Mouse (Mus musculus) cerebellum, adult 11-12 months (tissue): Measurements from ENCODE around the gene Mettl26.

ENCODE experiments used
- DNase-seq: peaks from one replicate; pipeline ENCODE4 v3.0.0; 2022

The Mettl26 gene

DNA sequence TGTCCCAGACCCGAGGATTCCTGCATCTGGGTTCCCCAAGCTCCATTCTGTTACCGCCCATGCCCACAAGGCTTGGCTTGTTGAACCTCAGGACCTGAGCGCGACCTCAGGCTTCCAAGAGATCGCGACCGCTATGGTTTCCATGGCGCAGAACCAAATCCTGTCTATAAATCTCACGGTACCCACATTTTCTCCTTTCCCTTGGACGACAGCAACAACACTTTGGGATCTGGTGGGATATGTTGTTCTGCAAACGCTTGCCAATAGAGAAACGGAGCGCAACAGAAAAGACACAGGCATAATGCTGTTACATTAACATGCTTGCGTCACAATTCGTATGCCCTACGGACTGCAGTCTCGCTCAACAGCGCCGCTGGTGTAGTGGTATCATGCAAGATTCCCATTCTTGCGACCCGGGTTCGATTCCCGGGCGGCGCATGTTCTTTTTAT, at the start of gene Mettl26:
TSS of gene Mettl26 (plus strand) at position 354 of the 450 bp plus-strand sequence.
- DNase-seq = peak; percentile 87

GRCm38 (mm10) chr17:25825311-25825710, 49.6 kb upstream of the Mettl26 start:
- DNase-seq = peak; percentile 51

GRCm38 (mm10) chr17:25825984-25826570, 48.8 kb upstream of the Mettl26 start:
- DNase-seq = peak; percentile 58

GRCm38 (mm10) chr17:25827011-25827410, 47.9 kb upstream of the Mettl26 start:
- DNase-seq = peak; percentile 52

GRCm38 (mm10) chr17:25827546-25828222, 47.2 kb upstream of the Mettl26 start:
- peak; percentile 64 for DNase-seq

DNA sequence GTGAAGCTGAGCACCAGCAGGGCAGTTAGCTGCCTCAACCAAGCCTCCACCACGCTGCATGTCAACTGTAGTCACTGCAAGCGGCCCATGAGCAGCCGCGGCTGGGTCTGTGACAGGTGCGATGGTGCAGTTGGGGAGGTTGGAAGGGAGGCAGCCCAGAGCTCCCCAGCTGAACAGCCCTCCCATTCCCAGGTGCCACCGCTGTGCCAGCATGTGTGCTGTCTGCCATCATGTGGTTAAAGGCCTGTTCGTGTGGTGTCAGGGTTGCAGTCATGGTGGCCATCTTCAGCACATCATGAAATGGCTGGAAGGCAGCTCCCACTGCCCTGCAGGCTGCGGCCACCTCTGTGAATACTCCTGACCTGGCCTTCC, 46.7 kb upstream of the Mettl26 start:
- DNase-seq = peak; percentile 70

- peak; percentile 80 for DNase-seq
Measured at GRCm38 (mm10) chr17:25828712-25829557, 45.9 kb upstream of the Mettl26 start, which contains the start of gene Jmjd8. TSS of gene Jmjd8 (plus strand) at chr17:25828867.

DNA sequence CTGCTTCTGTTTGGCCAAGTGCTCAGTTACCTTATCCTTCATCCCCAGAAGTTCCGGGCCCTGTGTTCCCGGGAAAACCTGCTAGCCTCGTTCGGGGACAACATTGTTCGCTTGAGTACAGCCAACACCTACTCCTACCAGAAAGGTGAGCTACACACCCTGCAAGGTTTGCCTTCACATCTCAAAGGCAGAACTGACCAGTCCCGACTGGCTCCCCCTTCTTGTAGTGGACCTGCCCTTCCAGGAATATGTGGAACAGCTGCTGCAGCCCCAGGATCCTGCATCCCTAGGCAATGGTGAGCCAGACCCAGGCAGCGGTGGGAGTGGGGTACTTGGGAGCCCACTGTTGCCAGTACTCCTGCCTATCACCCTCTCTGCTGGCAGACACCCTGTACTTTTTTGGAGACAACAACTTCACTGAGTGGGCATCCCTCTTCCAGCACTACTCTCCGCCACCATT, 45.3 kb upstream of the Mettl26 start:
- peak; percentile 59 for DNase-seq

GRCm38 (mm10) chr17:25830200-25830753, 44.6 kb upstream of the Mettl26 start:
- DNase-seq = peak; percentile 58

GRCm38 (mm10) chr17:25830806-25831431, 44.0 kb upstream of the Mettl26 start:
- DNase-seq = peak; percentile 59

DNA sequence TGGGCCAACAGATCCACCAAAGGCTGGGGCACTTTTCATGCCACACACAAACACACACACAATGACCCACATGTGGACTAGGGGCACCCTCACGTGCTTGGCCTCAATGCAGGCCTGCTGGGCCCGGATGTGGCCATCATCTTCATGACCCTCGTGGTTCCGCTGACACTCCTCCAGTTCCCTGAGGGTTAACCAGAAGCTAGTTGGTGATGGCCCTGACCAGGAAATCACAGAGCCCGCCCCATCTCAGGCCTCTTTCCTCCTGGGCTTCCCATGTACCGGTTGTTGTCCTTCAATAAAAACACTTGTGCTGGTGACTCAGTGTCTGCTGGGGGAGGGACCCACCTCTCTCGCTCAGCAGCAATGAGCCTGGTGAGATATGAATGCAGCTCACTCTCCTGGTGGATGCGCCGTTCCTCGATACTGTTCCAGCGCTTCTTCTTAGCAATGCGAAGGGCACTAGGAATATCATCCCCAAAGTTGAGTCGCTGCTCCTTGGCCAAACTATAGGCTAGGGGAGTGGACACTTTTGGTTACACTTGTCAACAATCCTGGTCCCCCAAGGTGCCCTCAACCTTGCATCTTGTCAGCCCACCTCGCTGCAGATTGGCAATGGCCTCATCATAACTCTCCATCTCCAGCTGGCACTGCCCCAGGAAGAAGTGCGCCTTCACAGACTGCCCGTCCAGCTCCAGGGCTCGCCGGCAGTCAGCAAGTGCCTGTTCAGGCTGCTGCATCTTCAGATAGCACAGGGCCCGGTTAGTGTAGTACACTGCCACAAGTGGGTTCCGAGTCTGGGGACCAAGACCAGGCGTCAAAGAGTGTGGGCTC, 43.2 kb upstream of the Mettl26 start:
- DNase-seq = peak; percentile 80

DNA sequence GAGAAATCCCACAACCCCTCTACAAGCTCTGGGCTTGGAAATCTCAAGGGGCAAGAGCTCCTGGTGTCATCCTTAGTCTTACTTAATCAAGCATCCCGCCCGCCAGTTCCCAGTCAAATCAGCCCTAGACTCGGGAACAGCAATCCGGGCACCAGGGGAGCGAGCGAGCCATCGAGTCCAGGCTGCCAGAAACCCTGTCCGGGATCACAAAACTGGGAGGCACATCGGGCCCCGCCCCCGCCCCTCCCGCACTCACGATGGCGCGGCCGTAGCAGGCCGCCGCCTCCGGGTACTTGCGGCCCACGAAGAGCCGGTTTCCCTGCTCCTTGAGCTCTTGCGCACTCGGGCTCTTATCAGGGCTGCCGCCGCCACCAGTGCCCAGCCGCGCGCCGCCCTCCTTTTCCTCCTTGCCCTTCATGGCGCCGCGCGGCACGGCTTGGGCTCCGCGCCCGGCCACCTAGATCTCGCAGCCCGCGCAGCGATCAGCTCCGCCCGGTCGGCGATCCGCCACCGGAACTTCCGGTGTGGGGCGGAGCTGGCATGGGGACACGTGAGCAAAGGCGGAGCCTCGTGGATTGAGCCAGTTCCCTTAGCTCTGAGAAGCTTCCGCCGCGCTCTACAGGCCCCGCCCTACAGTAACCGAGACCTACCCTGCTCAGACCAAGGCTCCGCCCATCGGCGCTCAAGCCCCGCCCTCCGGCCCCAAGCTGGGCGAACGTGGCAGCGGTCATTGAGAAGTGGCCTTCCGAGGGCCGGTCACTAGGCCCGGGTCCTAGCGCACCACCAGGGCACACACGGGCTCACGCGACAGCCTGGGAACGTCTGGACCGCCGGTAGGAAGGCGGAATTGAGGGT, 42.2 kb upstream of the Mettl26 start:
- DNase-seq = peak; percentile 99

DNA sequence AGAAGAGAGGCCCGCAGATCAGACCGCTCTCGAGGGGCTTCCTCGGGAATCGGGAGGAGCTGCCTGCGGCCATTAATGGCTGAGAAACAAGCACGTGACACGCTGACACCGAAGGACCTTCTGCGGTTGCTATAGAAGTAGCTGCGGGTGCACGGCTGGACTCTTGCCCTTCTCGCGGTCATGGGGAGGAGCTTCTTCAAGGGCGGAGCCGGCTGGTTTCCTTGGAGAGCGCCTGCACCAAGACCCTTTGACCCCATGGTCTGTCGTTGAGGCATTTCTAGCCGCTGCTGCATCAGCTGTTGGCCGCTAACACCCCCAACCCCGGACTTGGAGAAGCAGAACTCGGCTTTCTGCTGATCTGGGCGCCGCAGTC, 41.6 kb upstream of the Mettl26 start, which contains the start of gene Stub1:
TSS of gene Stub1 (minus strand) at position 114 of the 373 bp plus-strand sequence.
- no peak for DNase-seq

- peak; percentile 75 for DNase-seq
Measured at GRCm38 (mm10) chr17:25833961-25834594, 40.8 kb upstream of the Mettl26 start.

DNA sequence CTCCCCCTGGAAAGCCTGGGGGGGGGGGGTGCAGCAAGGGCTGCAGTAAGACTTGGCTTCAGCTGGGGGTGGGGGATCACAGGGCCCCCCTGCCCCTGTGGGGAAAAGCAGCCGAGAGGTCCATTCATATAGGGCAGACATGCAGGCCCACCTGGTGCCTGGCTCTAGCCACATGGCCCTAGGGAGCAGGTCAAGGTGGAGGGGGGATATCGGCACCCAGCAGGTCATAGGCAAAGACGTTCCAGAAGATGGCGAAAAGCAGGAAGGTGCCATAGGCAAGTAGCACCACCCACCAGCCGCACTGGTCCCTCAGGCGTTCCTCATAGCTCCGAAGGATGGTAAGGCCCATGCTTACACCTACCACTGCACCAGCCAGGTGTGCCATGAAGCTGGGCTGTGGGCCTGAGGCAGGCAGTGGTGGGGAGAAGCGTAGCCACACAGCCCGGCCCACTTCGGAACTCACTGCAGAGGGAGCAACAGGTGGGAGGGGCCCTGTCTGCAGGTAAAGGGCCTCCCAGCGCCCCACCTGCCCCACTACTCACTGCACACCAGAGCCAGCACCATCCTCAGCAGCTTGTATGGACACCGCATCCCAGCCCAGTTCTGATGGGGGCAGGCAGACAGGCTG, 40.2 kb upstream of the Mettl26 start:
- DNase-seq = peak; percentile 76

GRCm38 (mm10) chr17:25835301-25835700, 39.6 kb upstream of the Mettl26 start:
- DNase-seq = no peak

DNA sequence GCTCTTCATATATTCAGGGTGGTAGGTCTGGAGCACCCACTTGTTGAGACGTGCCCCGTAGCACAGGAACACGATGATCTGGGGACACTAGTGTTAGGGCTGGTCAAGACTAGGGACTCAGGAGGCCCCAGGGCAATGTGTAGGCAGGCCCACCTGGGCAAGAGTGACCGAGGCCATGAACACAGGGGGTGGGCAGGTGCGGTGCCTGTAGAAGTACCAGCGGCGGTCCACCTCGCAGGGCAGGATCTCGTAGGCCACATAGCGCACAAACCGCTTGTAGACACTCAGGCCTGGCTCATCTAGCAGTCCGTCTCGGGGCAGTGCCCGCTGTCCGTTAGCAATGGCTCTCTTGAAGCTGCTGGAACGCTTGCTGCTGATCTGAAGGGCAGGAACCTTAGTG, 39.1 kb upstream of the Mettl26 start:
- DNase-seq = peak; percentile 63

DNA sequence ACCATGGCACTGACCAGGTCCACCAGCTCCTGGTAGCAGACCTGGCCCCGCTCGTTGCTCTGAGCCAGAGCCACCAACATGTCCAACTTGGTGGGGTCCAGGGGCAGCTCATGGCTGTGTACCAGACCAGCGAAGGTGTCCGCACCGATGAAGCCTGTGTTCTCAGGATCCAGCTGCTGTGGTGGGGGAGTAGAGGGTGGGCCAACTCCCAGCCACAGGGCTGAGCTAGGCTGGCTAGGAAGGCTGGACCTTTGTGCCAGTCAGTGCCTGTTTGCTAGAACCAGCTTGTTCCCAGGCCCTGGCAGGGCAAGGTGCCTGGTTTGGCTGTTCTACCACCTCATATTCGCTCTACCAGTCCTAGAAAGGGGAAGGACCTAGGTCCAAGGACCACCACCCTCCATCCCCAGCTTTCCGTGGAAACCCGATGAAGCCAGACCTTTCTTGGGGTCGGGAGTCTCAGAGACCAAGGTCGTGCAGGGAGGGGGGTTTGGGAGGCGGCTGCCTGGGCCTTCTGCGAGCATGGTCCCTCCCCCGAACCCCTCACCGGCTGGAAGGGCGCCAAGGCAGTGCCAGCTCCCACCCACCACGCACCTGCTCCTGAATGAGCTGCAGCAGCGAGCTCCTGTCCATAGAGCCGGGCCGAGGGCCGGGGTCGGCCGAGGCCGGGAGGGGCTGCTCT, 38.3 kb upstream of the Mettl26 start:
- DNase-seq = no peak

- DNase-seq = peak; percentile 90
Measured at GRCm38 (mm10) chr17:25837076-25837410, 37.8 kb upstream of the Mettl26 start, which contains the start of gene Rhbdl1. TSS of gene Rhbdl1 (minus strand) at chr17:25837295.
